Mouse (Mus musculus) thymus, adult 2 months (tissue): Measurements from ENCODE around the gene Gabarap.

Experiments
- CTCF ChIP-seq: fragments of 200-500 bp; IDR thresholded peaks from 2 replicates; pipeline ENCODE4 v1.5.1; 2012; ENCODE audit warnings: mild to moderate bottlenecking, control low read depth, low read length, moderate library complexity, borderline replicate concordance; ENCODE audit not compliant: control insufficient read depth, poor library complexity, insufficient read depth; ENCODE audit errors: extremely low read depth
- POLR2A ChIP-seq: fragments of 200-500 bp; IDR thresholded peaks from 2 replicates; pipeline ENCODE4 v1.6.1; 2012; ENCODE audit warnings: mild to moderate bottlenecking, low read length, control low read depth, moderate library complexity; ENCODE audit not compliant: control insufficient read depth, poor library complexity, insufficient read depth; ENCODE audit errors: extremely low read depth

DNA sequence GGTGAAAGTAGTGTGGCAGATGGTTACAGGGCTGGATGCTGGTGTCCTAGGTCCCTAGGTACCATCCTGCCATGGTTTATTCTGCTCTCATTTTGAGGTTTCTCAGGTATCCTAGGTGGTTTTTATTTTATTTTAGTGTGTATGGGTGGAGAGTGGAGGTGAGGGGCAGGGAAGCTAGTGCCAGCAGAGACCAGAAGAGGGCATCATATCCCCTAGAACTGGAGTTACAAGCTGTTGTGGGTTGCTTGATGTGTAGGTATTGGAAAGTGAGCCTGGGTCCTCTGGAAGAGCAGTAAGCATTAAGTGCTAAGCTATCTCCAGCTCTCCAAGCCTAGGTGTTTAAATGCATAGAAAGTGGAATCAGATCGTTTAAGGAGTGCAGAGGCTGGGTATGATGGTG is 38.7 kb upstream of the Gabarap start:
- no peak for TF ChIP-seq CTCF
- TF ChIP-seq POLR2A: no peak
